Mouse (Mus musculus): ENCODE measurements around the gene Slc38a4. TPM values are rescaled to one million over a fixed set of nuclear protein-coding genes. Genes with fewer than 3 reads are reported as not detected.

The Slc38a4 gene
- polyA plus RNA-seq, 1 experiment from 2014 or later: 68.3 TPM

DNA sequence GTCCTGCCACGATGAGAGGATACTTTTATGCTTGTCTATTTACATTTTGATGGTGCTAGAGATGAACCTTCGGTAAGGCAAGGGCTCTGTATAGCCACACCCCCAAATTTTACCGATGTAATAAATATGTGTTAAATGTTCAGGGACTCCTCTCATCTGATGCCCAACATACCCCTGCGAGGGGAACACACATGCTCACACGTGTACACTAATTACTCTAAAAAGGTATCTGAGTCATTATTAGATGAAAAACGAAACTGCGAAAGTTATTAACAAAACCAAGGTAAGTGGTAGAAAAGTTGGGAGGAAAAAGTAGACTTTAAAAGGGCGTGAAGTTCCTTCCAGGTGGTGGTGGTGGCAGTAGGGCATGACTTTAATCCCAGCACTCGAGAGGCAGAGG is 38.6 kb downstream of the Slc38a4 start:
- H3K27ac ChIP-seq (ENCODE audit: low read depth): no peak overlapping the region
- H3K9me3 ChIP-seq (ENCODE audit: control insufficient read depth, low read length): no peaks in the 10 kb centered on the region
- no peak overlapping the region for H3K4me3 ChIP-seq (ENCODE audit: low read depth, low read length)
- no peak overlapping the region for H3K4me2 ChIP-seq (ENCODE audit: low read length)
- no peak overlapping the region for H3K9ac ChIP-seq (ENCODE audit: low read length)
- ATAC-seq (replicated peaks; ENCODE audit: low FRiP score, low TSS enrichment, low read depth) (no peak), DNase-seq (ENCODE audit: low spot score) (no peak)
- H3K27me3 ChIP-seq (replicated peaks; ENCODE audit: control insufficient read depth, insufficient read depth, low read length): no peaks in the 10 kb centered on the region
- no peaks in the 10 kb centered on the region for H3K4me1 ChIP-seq (replicated peaks; ENCODE audit: control insufficient read depth, insufficient read depth, low read length)
- peaks cover 11% of the 10 kb centered on the region; the same call in 1 of the 2 replicates for H3K36me3 ChIP-seq (ENCODE audit: control insufficient read depth, insufficient read depth, low read length)
- 88% methylated on average over 9 of the region's 9 CpGs for WGBS

GRCm38 (mm10) chr15:97015036-97015596 is 40.6 kb downstream of the Slc38a4 start:
- Histone ChIP-seq H3K27ac (ENCODE audit: low read depth) (no peak overlapping the region), H3K4me3 (ENCODE audit: low read depth, low read length) (no peak overlapping the region), H3K4me1 (replicated peaks; ENCODE audit: control insufficient read depth, insufficient read depth, low read length) (no peaks in the 10 kb centered on the region), H3K4me2 (ENCODE audit: low read length) (no peak overlapping the region), H3K36me3 (ENCODE audit: control insufficient read depth, insufficient read depth, low read length) (peaks cover 22% of the 10 kb centered on the region; the same call in 1 of the 2 replicates), H3K9me3 (ENCODE audit: control insufficient read depth, low read length) (no peaks in the 10 kb centered on the region), H3K9ac (ENCODE audit: low read length) (no peak overlapping the region), H3K27me3 (replicated peaks; ENCODE audit: control insufficient read depth, insufficient read depth, low read length) (no peaks in the 10 kb centered on the region)
- DNase-seq (ENCODE audit: low spot score): no peak
- 89% methylated on average over 12 of the region's 12 CpGs for WGBS
- no peak for ATAC-seq (replicated peaks; ENCODE audit: low FRiP score, low TSS enrichment, low read depth)

DNA sequence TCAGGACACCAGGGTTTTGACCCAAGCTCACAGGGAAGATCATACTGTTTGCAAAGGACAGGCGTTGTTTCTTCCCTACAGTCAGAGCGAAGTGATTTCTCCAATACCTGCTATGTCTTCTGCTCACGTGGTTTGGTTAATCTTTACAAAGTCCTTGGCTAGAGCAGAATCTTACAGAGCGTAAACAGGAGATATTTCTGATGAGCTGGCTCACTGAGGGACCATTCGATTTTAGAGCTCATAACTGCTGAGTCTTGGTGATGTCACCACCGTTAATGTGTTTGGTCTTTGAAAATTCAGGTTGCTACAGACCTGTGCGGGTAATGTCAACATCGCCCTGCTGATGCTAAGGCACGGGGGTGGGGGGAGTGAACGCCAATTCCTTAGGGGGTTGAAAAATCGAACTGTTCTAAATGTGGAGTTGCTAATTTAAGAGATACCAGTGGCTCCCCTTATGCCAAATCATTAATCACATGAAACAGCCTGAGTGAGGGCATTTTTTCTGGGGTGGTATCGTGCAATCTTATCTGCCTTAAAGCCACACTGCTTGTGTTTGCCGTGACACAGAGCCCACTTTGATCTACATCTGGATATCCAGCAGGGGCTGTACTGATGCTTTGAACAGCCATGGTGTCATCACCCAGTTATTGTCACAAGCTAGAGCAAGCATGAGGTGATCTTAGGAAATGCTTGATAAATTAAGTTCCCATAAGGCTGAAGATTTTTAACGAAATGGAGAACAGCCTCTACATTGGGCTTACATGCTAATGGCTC is 44.0 kb downstream of the Slc38a4 start:
- Histone ChIP-seq H3K27me3 (replicated peaks; ENCODE audit: control insufficient read depth, insufficient read depth, low read length) (no peaks in the 10 kb centered on the region), H3K27ac (ENCODE audit: low read depth) (no peak overlapping the region), H3K4me1 (replicated peaks; ENCODE audit: control insufficient read depth, insufficient read depth, low read length) (no peaks in the 10 kb centered on the region), H3K4me3 (ENCODE audit: low read depth, low read length) (no peak overlapping the region), H3K9ac (ENCODE audit: low read length) (no peak overlapping the region), H3K4me2 (ENCODE audit: low read length) (no peak overlapping the region), H3K9me3 (ENCODE audit: control insufficient read depth, low read length) (no peaks in the 10 kb centered on the region), H3K36me3 (ENCODE audit: control insufficient read depth, insufficient read depth, low read length) (peaks cover 34% of the 10 kb centered on the region; the same call in 1 of the 2 replicates)
- DNase-seq (ENCODE audit: low spot score) (no peak), ATAC-seq (replicated peaks; ENCODE audit: low FRiP score, low TSS enrichment, low read depth) (peak; percentile 8; the same call in 1 of the 2 replicates)
- 73% methylated on average over 14 of the region's 14 CpGs for WGBS

DNA sequence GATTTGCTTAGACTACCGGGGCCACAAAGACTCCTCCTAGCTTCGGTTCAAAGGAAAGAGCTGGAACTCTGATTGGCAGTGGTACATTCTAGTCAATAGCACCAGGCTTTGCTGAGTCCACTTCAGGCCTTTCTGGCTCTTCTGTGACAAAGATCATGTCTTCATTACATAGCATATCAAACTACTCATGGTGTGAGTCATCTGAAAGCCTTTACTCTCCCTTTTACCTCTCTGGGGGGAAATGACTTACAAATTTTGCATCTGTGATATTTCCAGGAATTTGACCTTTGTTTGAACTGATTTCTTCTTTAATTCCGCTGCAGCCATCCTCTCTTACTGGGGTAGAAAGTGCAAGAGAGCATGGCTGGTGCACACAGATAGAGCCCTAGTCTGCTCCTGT is 46.5 kb downstream of the Slc38a4 start:
- peaks cover 4% of the 10 kb centered on the region; the same call in 1 of the 2 replicates for H3K4me1 ChIP-seq (replicated peaks; ENCODE audit: control insufficient read depth, insufficient read depth, low read length)
- no peak overlapping the region for H3K27ac ChIP-seq (ENCODE audit: low read depth)
- DNase-seq (ENCODE audit: low spot score) (no peak), ATAC-seq (replicated peaks; ENCODE audit: low FRiP score, low TSS enrichment, low read depth) (no peak)
- H3K36me3 ChIP-seq (ENCODE audit: control insufficient read depth, insufficient read depth, low read length): peaks cover 25% of the 10 kb centered on the region; the same call in 1 of the 2 replicates
- no peaks in the 10 kb centered on the region for H3K9me3 ChIP-seq (ENCODE audit: control insufficient read depth, low read length)
- H3K9ac ChIP-seq (ENCODE audit: low read length): no peak overlapping the region
- H3K4me3 ChIP-seq (ENCODE audit: low read depth, low read length): no peak overlapping the region
- 74% methylated on average over 3 of the region's 3 CpGs for WGBS
- H3K4me2 ChIP-seq (ENCODE audit: low read length): no peak overlapping the region
- no peaks in the 10 kb centered on the region for H3K27me3 ChIP-seq (replicated peaks; ENCODE audit: control insufficient read depth, insufficient read depth, low read length)

DNA sequence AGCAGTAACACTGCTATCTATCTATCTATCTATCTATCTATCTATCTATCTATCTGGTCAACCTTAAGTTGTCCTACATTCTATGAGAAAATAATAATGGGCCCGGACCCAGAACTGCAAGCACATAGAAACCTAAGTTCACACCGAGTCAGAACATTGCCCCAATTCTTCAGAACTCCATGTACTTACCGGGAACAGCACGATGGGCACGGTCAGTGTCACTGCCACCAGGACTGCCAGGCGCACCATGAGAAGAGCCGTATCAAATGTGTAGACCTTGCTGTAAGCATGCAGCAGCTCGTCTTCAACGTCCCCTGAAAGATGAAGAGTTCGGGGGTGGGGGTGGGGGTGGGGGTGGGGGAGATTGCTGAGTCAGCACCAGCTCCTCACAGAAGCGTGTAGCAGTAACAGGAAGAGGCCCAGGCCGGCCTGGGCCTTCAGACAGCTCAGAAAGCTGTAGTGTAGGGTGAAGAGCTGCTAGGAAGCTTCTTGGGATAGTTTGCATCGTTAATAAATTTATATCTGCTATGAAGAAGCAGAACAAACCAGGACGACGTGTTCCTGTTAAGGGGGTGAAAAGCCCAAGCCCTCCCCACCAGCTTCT is 50.0 kb downstream of the Slc38a4 start:
- H3K27me3 ChIP-seq (replicated peaks; ENCODE audit: control insufficient read depth, insufficient read depth, low read length): no peaks in the 10 kb centered on the region
- no peak overlapping the region for H3K4me3 ChIP-seq (ENCODE audit: low read depth, low read length)
- 88% methylated on average over 15 of the region's 15 CpGs for WGBS
- peaks cover 12% of the 10 kb centered on the region; the same call in 1 of the 2 replicates for H3K36me3 ChIP-seq (ENCODE audit: control insufficient read depth, insufficient read depth, low read length)
- DNase-seq (ENCODE audit: low spot score) (no peak), ATAC-seq (replicated peaks; ENCODE audit: low FRiP score, low TSS enrichment, low read depth) (no peak)
- H3K9me3 ChIP-seq (ENCODE audit: control insufficient read depth, low read length): no peaks in the 10 kb centered on the region
- no peak overlapping the region for H3K4me2 ChIP-seq (ENCODE audit: low read length)
- H3K9ac ChIP-seq (ENCODE audit: low read length): no peak overlapping the region
- H3K4me1 ChIP-seq (replicated peaks; ENCODE audit: control insufficient read depth, insufficient read depth, low read length): peaks cover 19% of the 10 kb centered on the region
- no peak overlapping the region for H3K27ac ChIP-seq (ENCODE audit: low read depth)

- ATAC-seq (replicated peaks; ENCODE audit: low FRiP score, low TSS enrichment, low read depth): no peak
- Histone ChIP-seq H3K4me2 (ENCODE audit: low read length) (no peak overlapping the region), H3K27ac (ENCODE audit: low read depth) (peak overlapping the region; percentile 40)
Observed at GRCm38 (mm10) chr15:97004525-97004867, 51.3 kb downstream of the Slc38a4 start.

DNA sequence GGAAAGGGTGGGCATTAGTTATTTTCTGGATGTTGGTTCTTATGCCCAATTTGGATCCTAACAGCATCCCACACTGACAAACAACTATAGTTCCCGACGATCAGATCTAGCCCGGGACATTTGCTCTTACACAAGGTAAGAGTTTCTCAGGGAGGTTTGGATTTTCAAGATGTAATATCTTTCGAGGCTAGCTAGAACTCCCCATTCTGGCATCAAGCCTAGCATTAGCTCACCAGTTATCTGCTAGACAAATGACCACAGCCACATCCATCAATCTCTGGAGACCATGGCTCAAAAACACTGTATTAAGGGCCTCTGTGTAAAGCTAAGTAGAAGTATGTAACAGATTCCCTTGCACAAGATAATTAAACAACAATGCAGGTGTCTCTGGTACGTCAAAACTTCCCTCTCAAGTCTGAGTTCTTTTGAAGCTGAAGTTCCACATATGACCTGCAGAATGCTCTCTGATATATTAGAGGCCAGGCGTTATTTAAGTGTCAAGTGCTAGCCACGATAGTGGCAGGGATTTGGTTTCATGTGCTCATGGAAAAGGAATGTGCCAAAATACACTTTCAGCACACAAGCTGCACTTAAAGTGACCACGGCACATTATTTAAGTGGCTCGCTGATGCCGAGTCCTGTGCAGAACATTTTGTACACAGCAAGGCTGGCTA is 51.8 kb downstream of the Slc38a4 start:
- H3K4me3 ChIP-seq (ENCODE audit: low read depth, low read length): no peak overlapping the region
- no peak overlapping the region for H3K9ac ChIP-seq (ENCODE audit: low read length)
- ATAC-seq (replicated peaks; ENCODE audit: low FRiP score, low TSS enrichment, low read depth) (no peak), DNase-seq (ENCODE audit: low spot score) (no peak)
- H3K4me2 ChIP-seq (ENCODE audit: low read length): no peak overlapping the region
- peak overlapping the region; percentile 40 for H3K27ac ChIP-seq (ENCODE audit: low read depth)
- H3K36me3 ChIP-seq (ENCODE audit: control insufficient read depth, insufficient read depth, low read length): peaks cover 6% of the 10 kb centered on the region; the same call in 1 of the 2 replicates
- no peaks in the 10 kb centered on the region for H3K9me3 ChIP-seq (ENCODE audit: control insufficient read depth, low read length)
- 43% methylated on average over 10 of the region's 10 CpGs for WGBS
- peaks cover 25% of the 10 kb centered on the region for H3K4me1 ChIP-seq (replicated peaks; ENCODE audit: control insufficient read depth, insufficient read depth, low read length)
- no peaks in the 10 kb centered on the region for H3K27me3 ChIP-seq (replicated peaks; ENCODE audit: control insufficient read depth, insufficient read depth, low read length)

More at GRCm38 (mm10) chr15:97004525-97004867, 51.3 kb downstream of the Slc38a4 start:
- DNase-seq (ENCODE audit: low spot score): no peak
- Histone ChIP-seq H3K36me3 (ENCODE audit: control insufficient read depth, insufficient read depth, low read length) (peaks cover 9% of the 10 kb centered on the region; the same call in 1 of the 2 replicates), H3K9ac (ENCODE audit: low read length) (no peak overlapping the region), H3K27me3 (replicated peaks; ENCODE audit: control insufficient read depth, insufficient read depth, low read length) (no peaks in the 10 kb centered on the region), H3K4me3 (ENCODE audit: low read depth, low read length) (no peak overlapping the region), H3K9me3 (ENCODE audit: control insufficient read depth, low read length) (no peaks in the 10 kb centered on the region), H3K4me1 (replicated peaks; ENCODE audit: control insufficient read depth, insufficient read depth, low read length) (peaks cover 25% of the 10 kb centered on the region)
- 68% methylated on average over 7 of the region's 7 CpGs for WGBS

- no peak overlapping the region for H3K9ac ChIP-seq (ENCODE audit: low read length)
- ATAC-seq (replicated peaks; ENCODE audit: low FRiP score, low TSS enrichment, low read depth) (no peak), DNase-seq (ENCODE audit: low spot score) (no peak)
- H3K4me1 ChIP-seq (replicated peaks; ENCODE audit: control insufficient read depth, insufficient read depth, low read length): peaks cover 25% of the 10 kb centered on the region
- WGBS: 81% methylated on average over 6 of the region's 6 CpGs
- H3K36me3 ChIP-seq (ENCODE audit: control insufficient read depth, insufficient read depth, low read length): peaks cover 7% of the 10 kb centered on the region
- no peaks in the 10 kb centered on the region for H3K27me3 ChIP-seq (replicated peaks; ENCODE audit: control insufficient read depth, insufficient read depth, low read length)
- H3K9me3 ChIP-seq (ENCODE audit: control insufficient read depth, low read length): no peaks in the 10 kb centered on the region
- no peak overlapping the region for H3K4me3 ChIP-seq (ENCODE audit: low read depth, low read length)
- 0 out of 2 replicates have a peak overlapping the region, but pooled peaks have one; percentile 6 for H3K27ac ChIP-seq (ENCODE audit: low read depth)
- 0 out of 2 replicates have a peak overlapping the region, but pooled peaks have one; percentile 5 for H3K4me2 ChIP-seq (ENCODE audit: low read length)
Observed at GRCm38 (mm10) chr15:97003186-97003585, 52.6 kb downstream of the Slc38a4 start.

Data from intestine, embryonic 14.5 days (tissue).